Mouse (Mus musculus) left cerebral cortex, postnatal 14 days (tissue): ENCODE results near the gene Map3k20. TPM values are rescaled to one million over a fixed set of nuclear protein-coding genes. Genes with fewer than 3 reads are reported as not detected.

ENCODE experiments used
- DNase-seq, 2 experiments: peaks; one replicate each; pipeline ENCODE4 v3.0.0; 2021 to 2022; ENCODE audit warnings: low spot score in 2 of 2, mixed read lengths in 1 of 2
- intact Hi-C: fragments of 180-260 bp; cut with DNase I; formaldehyde crosslinking; loops from one replicate; pipeline ENCODE4 v1.15.1; 2025
- total RNA-seq, 2 experiments: library from RNA; stranded (reverse); gene quantifications; 2 replicates each; pipeline ENCODE4 v1.2.3; 2021

Map3k20 gene
- total RNA-seq, 2 experiments from 2014 or later = 8.9 to 12.3 TPM

- no peak for DNase-seq
- intact Hi-C loops = no loop called here
Observed at GRCm38 (mm10) chr2:72365930-72366329, 80.5 kb downstream of the Map3k20 start.

DNA sequence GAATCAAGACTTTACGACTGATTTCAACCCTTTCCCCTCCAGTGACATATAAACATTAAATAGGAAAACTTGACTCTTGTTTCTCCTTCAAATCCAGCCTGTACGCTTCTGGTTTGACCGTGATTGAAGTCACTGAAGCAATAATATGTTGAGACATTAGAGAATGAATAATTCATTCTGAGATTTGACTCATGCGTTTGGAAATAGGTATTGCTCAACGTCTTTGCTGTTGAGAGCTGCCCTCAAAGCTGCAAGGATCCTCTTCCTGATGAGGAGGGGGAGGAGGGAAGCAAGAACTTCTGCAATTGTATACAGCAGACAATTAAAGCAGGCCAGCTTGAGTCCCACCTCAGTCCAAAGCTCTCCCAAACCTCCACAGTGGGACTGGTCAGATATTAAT, 81.1 kb downstream of the Map3k20 start:
- DNase-seq = no peak
- intact Hi-C loops = no loop called here

DNA sequence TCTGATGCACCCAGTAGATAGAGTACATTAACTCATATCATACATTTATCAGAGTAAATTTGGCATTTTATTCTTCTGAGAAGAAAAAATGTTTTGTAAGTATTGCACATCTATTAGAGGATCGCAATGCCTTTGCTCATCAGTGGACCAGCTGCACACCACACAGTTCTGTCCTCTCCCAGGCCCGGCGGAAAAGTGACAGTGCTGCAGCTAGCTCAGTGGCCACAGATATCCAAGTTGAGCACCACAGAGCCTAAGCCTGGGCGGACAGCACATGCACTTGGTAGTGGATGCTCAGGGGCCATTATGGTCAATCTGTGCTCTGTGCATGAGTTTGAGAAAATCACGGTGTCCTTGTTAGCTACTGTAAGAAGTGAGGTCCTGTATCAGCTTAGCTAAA, 82.4 kb downstream of the Map3k20 start:
- DNase-seq = no peak
- intact Hi-C loops = no loop called here

- no peak for DNase-seq
- intact Hi-C loops = no loop called here
Observed at GRCm38 (mm10) chr2:72369140-72369600, 83.7 kb downstream of the Map3k20 start.

- intact Hi-C loops = no loop called here
- DNase-seq = peak; percentile 22 to 24
Observed at GRCm38 (mm10) chr2:72372136-72372535, 86.7 kb downstream of the Map3k20 start.

DNA sequence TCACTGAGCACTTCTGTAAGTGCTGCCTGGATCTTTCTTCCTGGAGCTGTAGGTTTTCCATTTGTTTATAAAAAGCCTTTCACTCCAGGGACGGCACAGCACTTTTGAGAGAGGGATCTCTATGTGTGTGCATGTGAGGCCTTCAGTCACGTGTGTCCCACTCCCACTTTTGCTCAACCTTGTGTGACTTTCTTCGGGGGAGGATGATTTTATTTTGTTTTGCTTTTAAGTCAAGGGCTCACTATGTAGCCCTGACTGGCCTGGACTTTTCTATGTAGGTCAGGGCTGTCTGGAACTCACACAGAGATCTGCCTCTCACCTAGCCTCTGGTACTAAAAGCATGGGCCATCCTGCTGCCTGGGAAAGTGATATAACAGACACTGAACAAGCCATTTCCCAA, 88.6 kb downstream of the Map3k20 start:
- DNase-seq = no peak
- intact Hi-C loops = no loop called here

- intact Hi-C loops = no loop called here
- no peak for DNase-seq
Observed at GRCm38 (mm10) chr2:72375877-72376276, 90.4 kb downstream of the Map3k20 start.

DNA sequence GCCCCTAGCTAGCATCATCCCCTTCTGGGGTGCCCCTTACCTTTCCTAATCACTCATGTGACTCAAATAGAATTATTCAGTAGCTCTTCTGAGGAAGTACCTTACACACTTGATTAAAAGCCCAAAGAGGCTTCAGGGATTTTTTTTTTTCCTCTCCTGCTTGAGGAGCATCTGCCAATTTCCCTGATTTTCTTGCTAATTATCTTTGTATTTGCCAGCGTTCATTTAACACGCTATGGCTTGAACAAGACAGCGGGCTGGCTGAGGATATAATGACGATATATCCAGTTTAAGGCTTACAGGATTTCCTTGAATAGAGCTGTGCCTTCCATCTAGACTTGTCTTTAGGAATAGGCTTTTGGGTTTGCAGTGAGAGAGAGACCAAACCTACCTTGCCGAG, 91.5 kb downstream of the Map3k20 start:
- intact Hi-C loops = no loop called here

GRCm38 (mm10) chr2:72379425-72379824, 94.0 kb downstream of the Map3k20 start:
- DNase-seq = no peak
- intact Hi-C loops = no loop called here

More for the DNA sequence above, 91.5 kb downstream of the Map3k20 start:
- DNase-seq = no peak

- peak; percentile 35 to 60 for DNase-seq
- intact Hi-C loops = loop anchor here (5.0 kb wide), 1 partner anchor 55 kb away; no protein-coding TSS in a partner anchor
Observed at GRCm38 (mm10) chr2:72382662-72383061, 97.2 kb downstream of the Map3k20 start.

DNA sequence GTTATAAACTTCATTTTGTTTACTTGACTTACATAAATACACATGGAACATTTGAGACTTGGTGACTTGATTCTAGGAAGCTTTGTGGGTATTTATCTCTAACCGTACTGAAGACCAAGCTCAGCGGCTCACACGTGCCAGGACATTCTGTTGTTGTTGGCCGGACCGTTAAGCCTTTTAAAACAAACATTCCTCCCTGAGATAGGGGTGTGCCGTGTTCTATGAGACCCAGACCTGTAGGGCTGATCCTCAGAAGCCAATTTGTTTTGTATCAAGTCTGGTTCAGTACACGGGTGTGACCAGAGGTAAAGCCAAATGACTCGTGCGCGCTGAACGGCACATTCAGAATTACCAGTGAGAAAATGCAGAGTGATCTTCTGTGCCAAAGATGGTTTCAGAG, 97.9 kb downstream of the Map3k20 start:
- intact Hi-C loops = loop anchor here (5.0 kb wide), 1 partner anchor 56 kb away; no protein-coding TSS in a partner anchor
- no peak for DNase-seq

- intact Hi-C loops = no loop called here
- DNase-seq = no peak
Observed at GRCm38 (mm10) chr2:72389411-72389810, 104.0 kb downstream of the Map3k20 start.

GRCm38 (mm10) chr2:72389942-72390341, 104.5 kb downstream of the Map3k20 start:
- DNase-seq = peak; percentile 80 to 88
- intact Hi-C loops = loop anchor here (2.0 to 10.0 kb wide), 2 partner anchors 91 to 355 kb away; no protein-coding TSS in a partner anchor

- intact Hi-C loops = loop anchor here (2.0 to 10.0 kb wide), 2 partner anchors 92 to 356 kb away; no protein-coding TSS in a partner anchor
- no peak for DNase-seq
Observed at GRCm38 (mm10) chr2:72390474-72390873, 105.0 kb downstream of the Map3k20 start.

- intact Hi-C loops = loop anchor here (2.0 to 10.0 kb wide), 2 partner anchors 92 to 356 kb away; no protein-coding TSS in a partner anchor
- DNase-seq = no peak
Observed at GRCm38 (mm10) chr2:72391024-72391423, 105.6 kb downstream of the Map3k20 start.

DNA sequence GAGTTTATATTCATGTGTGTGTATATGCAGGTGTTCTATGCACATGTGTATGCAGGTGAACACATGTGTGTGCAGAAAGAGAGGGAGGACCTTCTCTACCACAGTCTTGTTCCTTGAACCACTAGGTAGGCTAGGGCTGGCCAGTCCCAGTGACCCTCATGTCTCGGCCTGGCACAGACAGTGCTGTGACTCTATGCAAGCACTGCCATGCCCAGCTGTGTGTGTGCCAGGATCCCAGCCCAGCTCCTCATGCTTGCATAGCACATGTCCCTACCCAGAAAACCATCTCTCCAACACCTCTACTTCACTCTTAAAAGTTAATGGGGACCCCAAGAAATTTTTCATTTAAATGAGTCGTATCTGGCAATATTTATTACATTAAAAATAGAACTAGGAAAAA, 106.3 kb downstream of the Map3k20 start:
- intact Hi-C loops = loop anchor here (2.0 to 10.0 kb wide), 3 partner anchors 93 to 357 kb away; no protein-coding TSS in a partner anchor
- no peak for DNase-seq

DNA sequence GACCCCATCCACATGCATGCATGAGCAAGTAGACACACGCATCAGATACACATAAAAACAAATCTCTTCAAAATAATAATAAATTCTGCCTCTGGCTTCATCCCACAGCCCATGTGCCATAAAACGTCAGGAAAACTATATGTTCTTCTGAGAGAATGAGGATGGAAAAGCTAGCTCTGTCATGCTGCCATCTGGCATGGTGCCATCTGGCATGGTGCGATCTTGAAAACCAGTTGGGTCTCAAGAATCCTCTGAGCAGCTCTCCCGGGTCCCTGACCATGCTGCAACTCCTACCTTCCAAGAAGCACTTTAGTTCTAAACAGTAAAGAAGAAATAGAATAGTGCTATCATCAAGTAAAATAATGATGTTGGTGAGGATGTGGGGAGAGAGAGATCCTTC, 106.9 kb downstream of the Map3k20 start:
- intact Hi-C loops = loop anchor here (2.0 to 10.0 kb wide), 2 partner anchors 158 to 358 kb away; no protein-coding TSS in a partner anchor
- DNase-seq = no peak

DNA sequence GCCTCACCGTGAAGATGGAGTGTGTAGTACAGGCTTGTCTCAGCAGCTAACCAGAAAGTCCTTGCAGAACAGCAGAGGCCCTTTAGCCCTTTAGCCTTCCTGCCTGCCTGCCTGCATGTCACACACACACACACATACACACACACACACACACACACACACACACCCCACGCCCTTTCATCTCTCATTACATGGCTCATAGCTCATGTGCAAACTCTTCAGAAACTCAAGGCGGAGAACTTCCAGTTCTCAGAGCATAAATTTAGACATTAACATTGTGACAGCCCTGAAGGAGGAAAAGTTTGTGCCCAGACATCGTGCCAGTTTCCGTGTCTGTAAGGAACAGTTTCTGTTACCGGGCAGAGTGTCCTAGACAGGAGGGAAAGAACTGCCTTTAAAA, 111.5 kb downstream of the Map3k20 start:
- DNase-seq = no peak
- intact Hi-C loops = loop anchor here (10.0 kb wide), 1 partner anchor 362 kb away; no protein-coding TSS in a partner anchor

GRCm38 (mm10) chr2:72398227-72398626, 112.8 kb downstream of the Map3k20 start:
- intact Hi-C loops = loop anchor here (10.0 kb wide), 1 partner anchor 363 kb away; no protein-coding TSS in a partner anchor
- DNase-seq = peak; percentile 22 to 30

DNA sequence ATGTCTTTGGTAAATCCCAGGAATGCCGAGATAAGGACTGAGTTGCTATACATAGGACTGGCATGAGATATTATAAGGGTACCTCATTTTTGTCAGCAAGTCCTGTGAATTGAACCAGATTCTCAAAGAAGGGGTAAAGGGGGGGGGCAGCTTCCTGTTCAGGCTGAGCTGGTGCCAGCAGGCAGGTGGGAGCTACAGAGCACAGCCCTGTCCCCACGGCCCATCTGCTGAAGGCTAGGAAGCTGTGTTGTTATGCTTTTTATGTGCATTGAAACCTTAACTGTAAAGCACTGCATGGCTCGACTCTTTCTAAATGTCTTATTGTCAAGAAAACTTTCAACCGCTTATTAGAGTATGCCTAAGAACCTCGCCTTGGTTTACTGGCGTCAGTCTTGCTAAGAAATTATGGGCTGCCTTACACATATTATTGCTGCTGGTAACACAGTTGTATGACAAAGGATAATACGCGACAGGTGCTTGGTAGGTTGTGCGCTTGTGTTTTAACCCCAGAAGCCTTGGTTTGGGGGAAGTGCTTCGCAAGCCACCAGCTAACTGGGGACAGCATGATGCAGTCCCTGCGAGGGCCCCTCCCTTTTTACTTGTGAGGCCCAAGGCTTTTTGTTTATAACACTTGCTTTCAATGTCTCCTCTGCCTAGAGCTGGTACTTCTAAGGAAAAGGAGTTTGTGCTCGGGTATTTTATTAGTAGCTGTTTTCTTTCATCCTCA, 114.2 kb downstream of the Map3k20 start:
- intact Hi-C loops = loop anchor here (10.0 kb wide), 1 partner anchor 365 kb away; no protein-coding TSS in a partner anchor
- no peak for DNase-seq

- DNase-seq = no peak
- intact Hi-C loops = no loop called here
Observed at GRCm38 (mm10) chr2:72401290-72401689, 115.9 kb downstream of the Map3k20 start.
